Mouse (Mus musculus) liver, embryonic 15.5 days (tissue): ENCODE measurements at regions not wholly inside any gene's neighbourhood (a gene's known extent, or its start where the extent isn't known, plus 50 kb on each side); places are given as distances from the start of the nearest gene placed in this dataset.
"Not testable (repeated sequence)": the region's sequence is repeated elsewhere in the genome, so short reads cannot be mapped to it uniquely, and the experiment has no call there.

Source experiments
- ATAC-seq: fragments of 200-750 bp; cut with Nextera tagmentation; 2 replicates; pipeline ENCODE4 v1.8.0; 2017; ENCODE audit warnings: moderate number of reproducible peaks, mild to moderate bottlenecking, moderate library complexity; ENCODE audit not compliant: insufficient read depth
- H3K27ac ChIP-seq: fragments of 300-500 bp; sonication (generic); replicated peaks from 2 replicates; pipeline ENCODE4 v1.5.1; 2015; ENCODE audit warnings: mild to moderate bottlenecking, inconsistent platforms
- H3K27me3 ChIP-seq: fragments of 300-500 bp; sonication (generic); 2 replicates; pipeline ENCODE4 v1.6.1; 2015; ENCODE audit warnings: mild to moderate bottlenecking, inconsistent platforms
- H3K36me3 ChIP-seq: fragments of 300-500 bp; sonication (generic); replicated peaks from 2 replicates; pipeline ENCODE4 v1.6.1; 2015; ENCODE audit warnings: moderate library complexity, mild to moderate bottlenecking, inconsistent platforms
- H3K4me1 ChIP-seq: fragments of 300-500 bp; sonication (generic); replicated peaks from 2 replicates; pipeline ENCODE4 v1.6.1; 2015; ENCODE audit warnings: inconsistent platforms
- H3K4me2 ChIP-seq: fragments of 300-500 bp; sonication (generic); 2 replicates; pipeline ENCODE4 v1.6.1; 2015; ENCODE audit warnings: moderate library complexity, mild to moderate bottlenecking, inconsistent platforms
- H3K4me3 ChIP-seq: fragments of 300-500 bp; sonication (generic); replicated peaks from 2 replicates; pipeline ENCODE4 v1.5.1; 2015; ENCODE audit warnings: mild to moderate bottlenecking, inconsistent platforms
- H3K9ac ChIP-seq: fragments of 300-500 bp; sonication (generic); 2 replicates; pipeline ENCODE4 v1.6.1; 2015; ENCODE audit warnings: moderate library complexity, mild to moderate bottlenecking, inconsistent platforms
- H3K9me3 ChIP-seq: fragments of 300-500 bp; sonication (generic); replicated peaks from 2 replicates; pipeline ENCODE4 v1.6.1; 2016; ENCODE audit warnings: inconsistent platforms
- WGBS: fragments of 180-500 bp; shearing (Covaris S2); methylation state at CpG from one replicate; pipeline ENCODE4 v1.1.7; 2015; ENCODE audit warnings: mixed read lengths; ENCODE audit not compliant: insufficient replicate concordance; 5-methylcytosine and 5-hydroxymethylcytosine counted together

DNA sequence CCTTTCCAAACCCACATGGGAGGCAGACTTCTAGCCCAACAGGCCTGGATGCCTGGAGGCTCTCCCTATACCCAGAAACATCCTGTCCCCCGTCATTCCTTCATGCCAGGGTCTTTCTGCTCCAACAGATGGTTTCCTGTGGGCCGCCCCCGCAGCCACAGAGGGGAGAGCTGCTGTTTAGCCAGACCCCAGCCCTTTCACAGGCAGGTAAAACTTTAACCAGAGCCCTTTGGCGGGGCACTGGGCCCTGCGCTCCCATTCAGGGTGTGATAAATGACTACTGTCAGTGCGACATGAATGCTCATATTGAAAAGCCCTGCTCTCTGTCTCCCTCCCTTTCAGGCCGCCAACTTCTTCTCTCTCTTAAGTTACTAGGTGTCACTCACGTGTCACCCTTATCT is 108.4 kb upstream of the Top1 start:
- Histone ChIP-seq H3K4me2 (no peak overlapping the region), H3K4me3 (no peak overlapping the region), H3K9ac (no peak overlapping the region), H3K27ac (no peak overlapping the region), H3K27me3 (no peaks in the 10 kb centered on the region), H3K4me1 (no peaks in the 10 kb centered on the region), H3K36me3 (no peaks in the 10 kb centered on the region), H3K9me3 (no peaks in the 10 kb centered on the region)
- WGBS, result 28% methylated on average over 8 of the region's 8 CpGs
- ATAC-seq, result no peak

DNA sequence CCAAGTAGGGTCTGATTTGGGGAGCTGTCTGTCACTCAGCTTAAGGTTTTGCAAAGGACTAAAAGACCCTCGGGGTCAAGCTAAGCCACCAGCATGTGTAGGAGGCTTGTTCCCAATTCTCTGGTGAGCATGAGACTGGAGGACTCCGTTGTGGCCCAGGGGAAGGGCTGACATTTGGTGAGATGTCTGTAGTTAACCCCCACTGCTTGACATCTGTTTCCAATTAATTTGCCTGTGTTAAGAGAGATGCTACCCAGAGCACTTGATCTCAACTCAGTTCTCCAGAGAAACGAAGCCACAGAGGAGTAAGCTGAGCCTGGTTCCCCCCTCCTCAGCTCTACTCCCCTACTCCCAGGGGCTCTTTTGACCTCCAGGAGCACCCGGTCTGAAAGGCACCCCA is 100.2 kb upstream of the Top1 start:
- H3K4me3 ChIP-seq, result no peak overlapping the region
- no peaks in the 10 kb centered on the region for H3K4me1 ChIP-seq
- no peak overlapping the region for H3K4me2 ChIP-seq
- 17% methylated on average over 4 of the region's 4 CpGs for WGBS
- no peaks in the 10 kb centered on the region for H3K27me3 ChIP-seq
- H3K36me3 ChIP-seq, result no peaks in the 10 kb centered on the region
- H3K9ac ChIP-seq, result no peak overlapping the region
- ATAC-seq, result no peak
- no peak overlapping the region for H3K27ac ChIP-seq
- H3K9me3 ChIP-seq, result no peaks in the 10 kb centered on the region

DNA sequence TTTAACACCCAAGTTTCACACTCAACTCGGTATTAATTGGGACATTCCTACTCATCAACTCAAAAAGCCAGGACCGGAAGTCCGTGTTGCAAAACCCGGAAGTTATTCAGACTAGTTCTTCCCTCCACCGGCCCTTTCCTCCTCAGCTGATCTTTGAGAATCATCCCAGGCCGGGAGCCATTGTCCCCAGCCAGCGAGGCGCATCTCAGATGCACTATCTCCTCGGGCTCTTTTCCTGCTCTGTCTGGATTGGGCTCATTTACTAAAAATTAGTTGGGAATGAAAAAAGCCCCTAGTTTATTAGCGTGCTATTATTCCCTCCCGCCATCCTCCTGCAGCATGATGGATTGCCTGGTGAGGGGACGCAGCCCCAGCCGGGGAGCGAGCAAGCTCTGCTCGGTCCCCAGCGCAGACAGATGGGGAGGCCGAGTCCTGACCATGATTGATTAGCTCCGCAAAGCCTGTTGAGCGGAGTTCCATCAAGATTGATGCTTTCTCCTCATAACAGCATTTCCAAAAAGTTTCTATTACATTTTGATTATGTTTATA is 93.5 kb upstream of the Top1 start:
- no peak overlapping the region for H3K4me3 ChIP-seq
- no peak for ATAC-seq
- H3K9ac ChIP-seq, result no peak overlapping the region
- H3K9me3 ChIP-seq, result no peaks in the 10 kb centered on the region
- no peaks in the 10 kb centered on the region for H3K36me3 ChIP-seq
- H3K27me3 ChIP-seq, result no peaks in the 10 kb centered on the region
- H3K27ac ChIP-seq, result no peak overlapping the region
- H3K4me1 ChIP-seq, result no peaks in the 10 kb centered on the region
- H3K4me2 ChIP-seq, result no peak overlapping the region
- WGBS, result 67% methylated on average over 19 of the region's 19 CpGs

DNA sequence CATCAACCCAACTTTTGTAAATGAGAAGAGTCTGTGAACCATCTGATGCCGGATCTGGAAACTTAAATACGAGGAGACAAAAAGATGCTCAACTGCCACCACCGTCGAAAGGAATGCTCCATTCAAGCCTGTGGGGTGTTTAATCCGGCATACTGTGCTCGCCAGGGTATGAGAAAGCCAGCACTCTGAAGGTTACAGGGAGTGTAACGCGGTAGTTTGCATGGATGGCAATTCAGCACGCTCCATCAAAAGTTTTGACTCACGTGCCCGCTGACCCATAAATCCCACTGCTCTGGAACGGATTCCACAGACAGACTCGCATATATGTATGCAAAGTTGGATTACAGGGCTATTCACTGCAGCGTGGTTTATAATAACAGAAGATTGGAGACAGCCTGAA is 84.0 kb upstream of the Top1 start:
- Histone ChIP-seq H3K9me3 (no peaks in the 10 kb centered on the region), H3K27me3 (no peaks in the 10 kb centered on the region), H3K4me3 (no peak overlapping the region), H3K4me2 (no peak overlapping the region), H3K36me3 (no peaks in the 10 kb centered on the region), H3K9ac (no peak overlapping the region), H3K4me1 (no peaks in the 10 kb centered on the region), H3K27ac (no peak overlapping the region)
- WGBS, result 73% methylated on average over 14 of the region's 14 CpGs
- no peak for ATAC-seq

DNA sequence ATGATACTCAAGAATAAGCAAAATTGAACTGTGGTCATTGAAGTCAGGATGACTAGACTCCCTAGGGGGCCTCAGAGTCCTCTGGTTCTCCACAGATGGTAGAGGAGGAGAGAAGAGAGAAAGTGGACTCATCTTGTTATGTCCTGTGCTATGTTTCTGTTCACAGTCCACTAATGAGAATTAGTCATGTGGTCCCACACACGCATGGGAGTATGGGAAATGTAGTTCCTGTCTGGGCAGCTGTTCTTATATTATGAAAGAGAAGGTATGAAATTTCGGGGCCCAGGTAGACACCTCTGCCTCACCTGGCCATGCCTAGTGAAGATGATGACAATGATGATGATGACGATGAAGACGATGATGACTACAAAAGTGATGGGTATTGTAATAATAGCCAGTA is 77.9 kb upstream of the Top1 start:
- no peaks in the 10 kb centered on the region for H3K4me1 ChIP-seq
- ATAC-seq, result no peak
- H3K4me3 ChIP-seq, result no peak overlapping the region
- no peaks in the 10 kb centered on the region for H3K36me3 ChIP-seq
- H3K4me2 ChIP-seq, result no peak overlapping the region
- no peak overlapping the region for H3K27ac ChIP-seq
- WGBS, result 67% methylated on average over 4 of the region's 4 CpGs
- H3K27me3 ChIP-seq, result no peaks in the 10 kb centered on the region
- H3K9me3 ChIP-seq, result no peaks in the 10 kb centered on the region
- no peak overlapping the region for H3K9ac ChIP-seq

DNA sequence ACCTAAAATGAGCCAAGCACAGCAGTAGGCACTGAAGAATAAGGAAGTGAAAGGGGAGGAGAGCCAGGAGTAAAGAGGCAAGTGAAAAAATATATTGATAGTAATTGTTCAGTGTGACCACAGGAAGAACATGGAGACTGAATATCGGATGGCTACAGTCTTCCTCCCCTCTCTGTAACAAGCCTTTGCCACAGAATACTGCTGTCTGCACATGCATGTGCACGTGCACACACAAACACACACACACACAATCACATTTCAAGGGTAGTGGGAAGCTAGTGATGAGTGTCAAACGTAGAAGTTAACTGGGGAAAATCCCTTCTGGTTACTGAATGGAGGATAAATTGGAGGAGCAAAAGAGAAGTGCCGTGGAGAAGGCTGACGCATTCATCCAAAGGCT is 76.2 kb upstream of the Top1 start:
- no peaks in the 10 kb centered on the region for H3K4me1 ChIP-seq
- no peaks in the 10 kb centered on the region for H3K27me3 ChIP-seq
- no peak overlapping the region for H3K27ac ChIP-seq
- no peak overlapping the region for H3K4me3 ChIP-seq
- H3K9me3 ChIP-seq, result no peaks in the 10 kb centered on the region
- no peak overlapping the region for H3K4me2 ChIP-seq
- H3K36me3 ChIP-seq, result no peaks in the 10 kb centered on the region
- WGBS, result 52% methylated on average over 5 of the region's 5 CpGs
- ATAC-seq, result no peak
- no peak overlapping the region for H3K9ac ChIP-seq

DNA sequence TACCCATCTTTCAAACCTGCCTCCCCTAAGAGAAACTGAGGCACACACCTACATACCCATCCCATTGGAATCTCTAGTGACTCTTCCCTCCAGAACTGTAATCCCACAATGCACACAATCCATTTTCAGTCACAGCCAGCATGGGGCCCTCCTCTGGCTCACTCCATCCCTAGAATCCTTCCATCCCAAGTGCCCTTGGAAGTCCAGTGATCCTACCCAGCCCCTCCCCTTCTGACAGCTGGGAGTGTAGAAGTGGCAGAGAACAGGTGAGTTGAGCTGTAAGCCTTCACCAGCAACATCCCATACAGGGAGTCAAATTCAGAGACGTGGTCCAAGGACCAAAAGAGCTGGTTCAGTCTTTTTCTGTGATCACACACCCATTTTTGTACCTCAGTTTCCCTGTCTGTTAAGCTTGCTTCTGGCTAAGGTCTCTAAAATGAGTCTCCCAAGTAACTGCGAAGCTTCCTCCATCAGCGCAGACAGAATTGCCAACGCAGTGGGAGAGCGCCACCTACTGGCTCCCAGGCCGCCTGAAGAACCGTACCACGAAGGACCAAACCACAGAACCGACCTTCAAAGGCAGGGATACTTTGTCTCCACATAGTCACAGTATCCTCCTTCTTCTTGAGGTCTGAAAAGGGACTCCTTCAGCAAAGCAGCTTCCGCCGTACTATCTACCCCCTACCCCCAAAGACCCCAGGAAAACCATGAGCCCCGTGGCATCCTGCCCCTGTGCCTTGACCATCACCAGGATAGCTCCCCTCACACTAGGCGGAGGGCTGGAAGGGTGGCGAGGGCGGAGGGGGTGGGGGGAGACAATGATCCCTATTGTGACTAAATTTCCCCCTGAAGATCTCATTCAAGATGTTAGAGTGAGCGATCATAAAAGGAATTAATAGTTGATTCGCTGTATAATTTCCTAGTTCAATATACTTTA is 67.0 kb upstream of the Top1 start:
- 12% methylated on average over 17 of the region's 17 CpGs for WGBS
- no peak for ATAC-seq
- H3K9me3 ChIP-seq, result no peaks in the 10 kb centered on the region

DNA sequence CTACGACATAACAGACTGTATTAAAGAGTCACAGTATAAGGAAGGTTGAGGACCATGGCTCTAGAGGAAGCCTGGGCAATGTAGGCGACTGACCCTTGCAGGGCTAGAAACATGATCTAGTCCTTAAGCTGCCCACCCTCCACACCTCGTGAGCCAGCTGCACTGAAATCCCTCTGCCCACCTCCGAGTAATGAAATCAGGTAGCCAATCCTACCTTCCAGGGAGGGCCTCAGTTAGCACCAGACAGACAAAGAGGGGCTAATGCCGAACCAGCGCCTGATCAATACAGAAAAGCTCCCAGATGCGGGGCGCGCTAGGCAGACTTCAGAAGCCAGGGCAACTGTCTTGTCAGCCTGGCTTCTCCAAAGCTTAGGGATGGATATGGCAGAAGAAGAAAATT is 65.4 kb upstream of the Top1 start:
- Histone ChIP-seq H3K4me2 (no peak overlapping the region), H3K4me3 (no peak overlapping the region), H3K27me3 (peaks cover 40% of the 10 kb centered on the region), H3K9me3 (no peaks in the 10 kb centered on the region), H3K36me3 (no peaks in the 10 kb centered on the region), H3K9ac (no peak overlapping the region), H3K4me1 (no peaks in the 10 kb centered on the region), H3K27ac (no peak overlapping the region)
- 16% methylated on average over 9 of the region's 9 CpGs for WGBS
- ATAC-seq, result no peak

More for the DNA sequence above, 67.0 kb upstream of the Top1 start:
- Histone ChIP-seq H3K9ac (no peak overlapping the region), H3K4me1 (no peaks in the 10 kb centered on the region), H3K27me3 (peaks cover 35% of the 10 kb centered on the region), H3K4me2 (no peak overlapping the region), H3K36me3 (no peaks in the 10 kb centered on the region), H3K27ac (no peak overlapping the region), H3K4me3 (no peak overlapping the region)

DNA sequence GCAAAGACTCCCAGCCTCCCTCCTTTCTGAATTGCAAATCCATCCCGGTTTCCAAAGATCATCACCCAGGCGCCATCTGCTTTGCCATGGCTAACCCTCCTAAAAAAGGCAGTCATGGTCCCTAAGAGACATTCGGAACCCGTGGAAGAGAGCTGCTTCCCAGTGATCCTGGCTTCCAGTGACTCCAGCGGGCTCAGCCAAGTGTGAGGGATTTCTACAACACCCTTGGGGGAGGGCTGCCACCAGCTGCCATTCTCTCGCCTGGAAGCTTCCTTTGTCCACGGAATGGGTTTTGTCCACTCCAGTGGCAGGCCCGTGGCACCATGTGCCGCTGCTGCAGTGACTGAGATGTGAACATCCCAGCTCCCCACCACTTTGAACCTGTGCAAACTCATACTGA is 64.7 kb upstream of the Top1 start:
- Histone ChIP-seq H3K4me2 (no peak overlapping the region), H3K4me3 (no peak overlapping the region), H3K4me1 (no peaks in the 10 kb centered on the region), H3K9me3 (no peaks in the 10 kb centered on the region), H3K36me3 (no peaks in the 10 kb centered on the region), H3K9ac (no peak overlapping the region), H3K27me3 (peaks cover 46% of the 10 kb centered on the region), H3K27ac (no peak overlapping the region)
- whole genome bisulfite sequencing, result 8% methylated on average over 9 of the region's 9 CpGs
- ATAC-seq, result no peak

DNA sequence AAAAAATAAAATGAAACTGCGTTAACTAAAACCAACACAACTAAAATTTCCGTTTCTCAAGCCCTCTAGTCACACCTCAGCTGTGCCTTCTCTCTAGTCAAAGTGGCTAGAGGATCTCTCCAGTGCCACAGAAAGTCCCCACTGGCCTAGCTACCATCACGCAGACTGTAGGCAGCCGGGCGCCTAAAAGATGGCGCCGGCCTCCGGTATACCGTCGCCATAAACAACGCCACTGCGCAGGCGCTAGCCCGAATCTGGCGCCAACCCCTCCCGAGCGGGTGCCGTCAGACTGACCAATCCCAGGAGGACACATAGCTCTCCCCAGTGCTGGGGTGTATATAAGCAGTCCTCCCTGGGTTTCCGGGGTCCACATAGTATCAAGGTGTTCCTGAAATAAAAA is 62.7 kb upstream of the Top1 start:
- ATAC-seq, H3K4me3 ChIP-seq, H3K36me3 ChIP-seq, H3K27ac ChIP-seq, H3K9me3 ChIP-seq, H3K4me1 ChIP-seq, H3K9ac ChIP-seq, H3K4me2 ChIP-seq: not testable (repeated sequence)
- 86% methylated on average over 19 of the region's 19 CpGs for WGBS
- peaks cover 50% of the 10 kb centered on the region for H3K27me3 ChIP-seq

DNA sequence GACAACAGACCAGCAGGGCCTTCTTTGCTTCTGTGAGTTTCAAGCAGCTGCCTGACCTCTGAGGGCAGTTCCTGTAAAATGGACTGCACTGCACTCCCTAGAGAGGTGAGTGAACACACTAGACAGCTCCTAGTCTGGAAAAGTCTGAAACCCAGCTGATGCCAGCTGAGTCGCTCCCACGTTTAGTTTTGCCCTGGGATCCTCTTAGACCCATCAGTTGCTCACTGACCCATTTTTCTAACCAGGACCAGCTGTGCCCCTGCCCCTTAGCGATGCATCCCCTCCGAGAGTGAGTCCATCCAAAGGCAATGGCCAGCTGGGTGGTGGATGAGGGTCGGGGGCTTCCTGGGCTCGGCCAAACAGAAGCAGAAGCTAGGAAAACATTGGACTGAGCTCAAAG is 62.2 kb upstream of the Top1 start:
- Histone ChIP-seq H3K36me3 (no peaks in the 10 kb centered on the region), H3K9me3 (no peaks in the 10 kb centered on the region), H3K27ac (no peak overlapping the region), H3K27me3 (peaks cover 47% of the 10 kb centered on the region), H3K9ac (no peak overlapping the region), H3K4me3 (no peak overlapping the region), H3K4me2 (no peak overlapping the region), H3K4me1 (no peaks in the 10 kb centered on the region)
- 59% methylated on average over 6 of the region's 6 CpGs for WGBS
- no peak for ATAC-seq

DNA sequence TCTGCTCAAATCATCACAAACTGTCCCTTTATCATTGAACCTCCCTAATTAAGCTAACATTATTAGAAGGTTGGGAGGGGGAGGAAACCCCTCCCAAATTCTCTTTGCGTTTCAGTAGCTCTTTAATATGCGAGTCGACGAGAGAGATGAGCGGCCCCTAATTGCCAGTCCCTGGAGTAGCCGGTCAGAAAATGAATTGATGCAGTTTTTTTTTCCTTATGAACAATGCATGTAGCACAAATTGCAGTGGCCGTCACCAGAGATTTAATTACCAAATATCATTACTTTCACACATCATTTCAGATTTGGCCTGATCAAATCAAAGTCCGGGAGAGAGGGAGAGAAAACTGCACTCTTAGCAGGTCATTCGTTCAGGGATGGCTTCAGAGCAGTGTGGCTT is 61.1 kb upstream of the Top1 start:
- H3K4me3 ChIP-seq, result no peak overlapping the region
- H3K36me3 ChIP-seq, result no peaks in the 10 kb centered on the region
- H3K4me1 ChIP-seq, result no peaks in the 10 kb centered on the region
- ATAC-seq, result no peak
- no peak overlapping the region for H3K27ac ChIP-seq
- WGBS, result 49% methylated on average over 9 of the region's 9 CpGs
- H3K27me3 ChIP-seq, result peaks cover 38% of the 10 kb centered on the region
- H3K9ac ChIP-seq, result no peak overlapping the region
- H3K4me2 ChIP-seq, result no peak overlapping the region
- H3K9me3 ChIP-seq, result no peaks in the 10 kb centered on the region
